Mouse (Mus musculus) lung, postnatal 0 days (tissue): ENCODE measurements around the gene Fibcd1.

Experiments
- CTCF ChIP-seq: IDR thresholded peaks from 2 replicates; pipeline ENCODE4 v1.5.1; 2016; ENCODE audit warnings: antibody characterized with exemption, mild to moderate bottlenecking
- EP300 ChIP-seq: IDR thresholded peaks from 2 replicates; pipeline ENCODE4 v1.6.1; 2016; ENCODE audit warnings: antibody characterized with exemption, mild to moderate bottlenecking, control low read depth

GRCm38 (mm10) chr2:31891219-31891618 is 45.4 kb upstream of the Fibcd1 start:
- no peak for TF ChIP-seq CTCF
- no peak for TF ChIP-seq EP300
